Mouse (Mus musculus) heart, postnatal 36 days (tissue): ENCODE data around the gene Thsd7b. TPM values are rescaled to one million over a fixed set of nuclear protein-coding genes. Genes with fewer than 3 reads are reported as not detected.
"Not testable (repeated sequence)": the region's sequence is repeated elsewhere in the genome, so short reads cannot be mapped to it uniquely, and the experiment has no call there.

ENCODE experiments used
- DNase-seq, 2 experiments: peaks; one replicate each; pipeline ENCODE4 v3.0.0; 2021 to 2022
- intact Hi-C: fragments of 180-260 bp; cut with DNase I; formaldehyde crosslinking; loops from one replicate; pipeline ENCODE4 v1.15.1; 2025
- total RNA-seq, 2 experiments: library from RNA; stranded (reverse); gene quantifications; 2 replicates each; pipeline ENCODE4 v1.2.3; 2021

Thsd7b gene
- total RNA-seq, 2 experiments from 2014 or later: 0.14 to 0.33 TPM

DNA sequence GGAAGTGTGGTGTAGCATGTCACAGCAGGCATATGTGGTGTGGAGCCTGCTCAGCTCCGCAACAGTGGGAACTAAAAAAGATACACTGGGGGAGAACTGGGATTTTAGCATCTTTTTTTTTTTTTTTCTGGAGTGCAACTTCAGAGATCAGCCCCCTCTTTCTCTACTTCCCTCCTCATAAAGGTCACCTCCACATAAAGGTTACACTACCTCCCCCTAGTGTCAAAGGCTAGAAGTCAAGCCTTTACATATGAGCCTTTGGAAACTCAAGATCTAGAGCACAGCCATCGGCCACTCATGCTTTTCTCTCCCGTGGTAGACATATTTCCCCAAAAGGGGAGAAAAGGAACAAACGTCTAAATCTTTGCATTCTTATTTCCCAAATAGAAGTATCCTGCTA, 553.8 kb downstream of the Thsd7b start:
- intact Hi-C loops: no loop called here
- DNase-seq: no peak

DNA sequence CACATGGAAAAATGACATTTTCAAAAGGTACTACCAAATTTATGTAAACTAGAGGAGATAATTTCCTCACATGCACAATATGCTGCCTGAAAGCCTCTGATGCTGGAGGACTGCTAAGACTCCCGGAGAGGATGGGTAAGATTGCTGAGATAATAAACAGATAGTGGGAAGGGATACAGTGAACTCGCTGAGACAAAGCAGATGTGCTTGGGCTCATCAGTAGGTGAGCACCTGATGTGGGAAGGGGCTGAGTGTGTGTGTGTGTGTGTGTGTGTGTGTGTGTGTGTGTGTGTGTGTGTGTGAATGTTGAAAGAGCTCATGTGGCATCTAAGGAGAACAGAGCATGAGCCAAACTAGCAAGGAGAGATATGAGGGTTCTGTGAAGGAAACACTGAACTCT, 564.2 kb downstream of the Thsd7b start:
- intact Hi-C loops: no loop called here
- DNase-seq: no peak

DNA sequence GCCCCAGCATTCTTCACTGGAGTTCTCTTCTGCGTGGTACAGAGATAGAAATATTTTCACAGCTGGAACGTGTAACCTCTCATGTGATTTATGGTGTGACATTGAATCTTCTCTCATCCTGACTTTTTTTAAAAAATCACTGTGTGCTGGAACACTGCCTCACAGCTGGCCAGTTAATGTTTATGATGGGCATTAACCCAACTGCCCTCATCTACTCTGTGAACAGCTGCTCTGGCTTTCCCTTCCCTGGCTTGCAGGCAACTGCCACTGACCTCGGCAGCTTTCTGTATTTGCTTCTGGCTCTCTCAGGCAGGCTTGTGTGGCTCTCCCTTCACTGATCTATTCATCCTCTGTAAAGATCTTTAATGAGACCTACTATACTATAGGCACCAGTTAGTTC, 564.7 kb downstream of the Thsd7b start:
- intact Hi-C loops: no loop called here
- DNase-seq: peak; percentile 6 to 8

DNA sequence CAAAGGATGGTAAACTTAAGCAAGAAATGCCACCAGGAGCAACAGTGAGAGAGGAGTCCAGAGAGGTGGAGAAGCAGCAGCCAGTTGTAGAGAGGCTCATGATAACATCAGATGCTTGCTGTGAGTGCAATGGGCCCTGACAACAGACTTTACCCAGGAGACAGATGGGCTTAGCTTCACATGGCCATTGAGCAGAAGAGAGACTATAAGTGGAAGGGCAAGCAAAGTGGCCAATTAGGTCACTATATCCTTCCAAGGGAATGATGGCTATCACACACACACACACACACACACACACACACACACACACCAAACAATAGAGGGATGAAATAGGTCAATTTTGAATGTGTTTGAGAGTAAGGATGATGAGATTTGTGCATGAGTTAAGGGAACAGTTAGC, 565.4 kb downstream of the Thsd7b start:
- intact Hi-C loops: no loop called here
- DNase-seq: no peak

DNA sequence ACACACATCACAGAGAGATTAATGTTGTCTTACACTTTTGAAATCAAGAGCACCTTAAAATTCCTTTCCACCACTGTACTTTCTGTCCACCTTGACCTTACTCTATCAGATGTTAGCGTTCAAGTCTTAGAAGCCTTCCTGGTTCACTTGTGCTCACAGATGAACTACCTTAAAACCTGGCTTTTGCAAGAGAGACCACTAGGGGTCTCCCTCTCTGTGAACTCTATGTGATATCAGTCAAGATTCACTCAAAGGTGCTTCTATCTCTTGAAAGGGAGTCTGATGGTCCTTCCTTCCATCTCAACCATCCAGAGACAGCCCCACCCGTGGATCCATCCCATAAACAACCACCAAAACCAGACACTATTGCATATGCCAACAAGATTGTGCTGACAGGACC, 570.3 kb downstream of the Thsd7b start:
- intact Hi-C loops: loop anchor here (2.0 to 5.0 kb wide), 2 partner anchors 349 to 529 kb away; no protein-coding TSS in a partner anchor
- DNase-seq: no peak

DNA sequence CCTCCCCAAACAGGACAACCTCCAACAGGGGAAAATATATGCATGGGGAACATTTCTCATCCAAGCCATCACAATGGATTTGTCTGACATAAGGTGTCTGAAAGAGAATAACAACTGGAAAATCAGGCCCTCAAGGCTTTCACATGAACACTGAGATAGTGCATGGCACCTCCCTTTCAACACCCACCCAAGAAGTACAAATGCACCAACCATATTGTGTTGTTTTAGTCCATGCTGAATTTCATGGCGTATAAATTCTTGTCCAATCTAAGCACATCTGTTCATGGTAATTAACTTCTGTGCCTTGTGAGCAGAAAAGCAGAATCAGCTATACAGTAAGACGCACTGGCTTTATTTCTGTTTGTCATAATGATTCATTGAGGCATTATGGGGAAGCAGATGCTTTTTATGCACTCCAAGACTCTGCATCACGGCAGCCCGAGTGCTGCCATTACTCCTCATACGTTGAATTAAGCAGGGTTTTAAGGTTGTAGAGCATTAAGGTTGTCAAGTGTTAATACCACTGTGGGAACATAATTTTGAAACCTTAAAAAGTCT, 577.0 kb downstream of the Thsd7b start:
- DNase-seq: no peak
- intact Hi-C loops: no loop called here

DNA sequence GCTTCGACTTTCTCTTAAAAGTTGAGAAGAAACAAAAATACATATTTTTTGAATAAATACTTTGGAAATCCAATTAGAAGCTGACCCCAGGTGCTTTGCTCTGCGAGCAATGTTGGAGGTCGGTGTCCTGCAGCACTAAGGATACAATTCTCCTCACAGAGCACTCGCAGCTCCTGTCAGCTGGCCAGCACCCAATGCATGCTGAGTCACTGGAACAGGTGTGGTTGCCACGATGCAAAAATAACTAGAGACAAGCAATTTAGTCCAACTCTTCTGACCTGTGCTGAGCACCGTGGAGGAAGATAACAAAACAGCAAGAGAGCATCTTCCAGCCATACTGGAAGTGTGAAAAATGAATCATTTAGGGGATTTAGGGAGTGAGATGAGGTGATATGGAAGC, 594.6 kb downstream of the Thsd7b start:
- DNase-seq: no peak

DNA sequence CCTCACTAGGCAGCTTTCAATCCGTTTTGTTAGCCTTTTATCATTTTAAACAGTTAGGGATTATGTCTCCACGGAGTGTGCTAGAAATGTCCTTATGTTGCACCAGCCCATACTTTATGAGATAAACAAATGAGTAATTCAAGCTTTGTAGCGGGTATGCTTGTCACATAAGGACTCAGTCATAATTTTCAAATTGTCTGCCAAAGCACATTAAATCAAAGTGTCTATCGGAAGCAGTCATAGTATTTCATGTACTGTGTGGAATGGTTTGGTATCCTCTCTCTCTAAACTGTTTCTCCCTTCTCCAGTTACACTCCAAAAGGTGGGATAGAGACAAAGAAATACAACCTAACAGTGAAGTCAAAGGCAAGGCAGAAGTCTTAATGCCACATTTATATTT, 601.3 kb downstream of the Thsd7b start:
- intact Hi-C loops: no loop called here
- DNase-seq: no peak

More for the DNA sequence above, 594.6 kb downstream of the Thsd7b start:
- intact Hi-C loops: no loop called here

DNA sequence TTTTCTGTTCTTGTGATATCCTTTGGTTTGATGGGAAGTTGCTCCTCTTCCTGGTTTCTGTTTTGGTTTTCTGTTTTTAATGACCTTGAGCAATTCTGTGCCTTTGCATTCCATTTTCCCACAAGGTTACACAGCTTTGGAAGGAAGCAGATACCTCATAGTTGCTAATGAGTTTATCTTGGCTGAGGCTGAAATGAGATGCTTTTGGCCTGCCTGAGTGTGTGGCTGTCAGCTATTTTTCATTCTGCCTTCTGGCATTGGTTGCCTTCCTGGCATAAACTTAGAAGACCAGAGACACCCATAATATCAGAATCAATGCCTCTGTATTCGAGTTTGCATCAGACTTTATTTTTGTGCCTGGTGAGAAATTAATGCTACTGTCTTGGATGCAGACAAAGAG, 614.8 kb downstream of the Thsd7b start:
- no peak for DNase-seq

DNA sequence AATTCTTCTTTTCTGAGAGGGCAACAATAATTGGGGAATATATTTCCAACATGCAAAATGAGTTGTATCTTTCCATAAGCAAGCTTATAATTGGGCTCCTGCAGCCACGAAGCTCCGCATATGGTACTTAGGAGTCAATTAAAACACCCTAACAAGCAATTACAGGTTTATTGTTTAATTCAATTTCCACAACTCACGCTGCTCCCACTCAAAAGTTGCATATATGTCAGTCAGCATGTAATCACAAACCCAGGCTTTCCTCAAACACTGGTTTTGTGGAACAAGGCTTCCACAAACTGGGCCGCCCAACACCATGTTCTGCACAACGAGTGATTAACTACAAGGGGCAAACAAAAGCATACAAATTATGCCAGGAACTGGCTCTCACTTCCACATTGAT, 625.0 kb downstream of the Thsd7b start:
- DNase-seq: no peak
- intact Hi-C loops: no loop called here

More for the DNA sequence above, 614.8 kb downstream of the Thsd7b start:
- intact Hi-C loops: no loop called here

DNA sequence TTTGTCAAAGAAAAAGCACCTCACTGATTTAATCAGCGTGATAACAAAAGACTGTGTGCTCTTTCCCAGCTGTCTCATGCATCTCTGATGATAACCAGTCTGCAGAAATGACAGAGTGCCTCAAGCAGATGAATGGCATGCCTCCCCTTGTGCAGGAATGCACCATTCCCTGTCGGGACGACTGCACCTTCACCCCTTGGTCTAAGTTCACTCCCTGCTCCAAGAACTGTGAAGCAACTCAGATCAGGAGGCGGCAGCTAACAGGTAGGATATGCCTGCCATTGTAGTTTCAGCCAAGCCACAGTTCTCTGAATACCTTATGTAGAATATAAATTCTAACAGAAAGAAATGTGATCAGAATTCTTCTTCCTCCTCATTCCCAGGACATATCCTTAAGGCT, 642.4 kb downstream of the Thsd7b start:
- intact Hi-C loops: no loop called here
- no peak for DNase-seq

DNA sequence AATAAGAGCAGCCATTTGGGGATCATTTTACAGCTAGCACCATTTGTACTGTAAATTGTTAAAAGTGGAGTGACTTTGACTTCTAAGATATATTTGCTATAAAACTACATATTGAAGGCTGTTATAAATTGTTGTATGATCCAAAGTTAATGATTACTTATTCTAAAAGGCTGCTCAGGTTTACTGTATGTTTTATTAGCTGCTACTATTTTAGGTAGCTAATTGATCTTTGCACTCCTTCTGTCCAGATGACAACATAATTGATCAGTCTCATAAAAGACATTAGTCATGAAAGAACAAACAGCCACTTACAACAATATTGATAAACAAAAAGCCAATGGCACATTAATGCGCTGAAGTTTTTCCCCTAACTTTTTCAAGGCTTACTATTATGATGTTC, 644.5 kb downstream of the Thsd7b start:
- intact Hi-C loops: no loop called here

DNA sequence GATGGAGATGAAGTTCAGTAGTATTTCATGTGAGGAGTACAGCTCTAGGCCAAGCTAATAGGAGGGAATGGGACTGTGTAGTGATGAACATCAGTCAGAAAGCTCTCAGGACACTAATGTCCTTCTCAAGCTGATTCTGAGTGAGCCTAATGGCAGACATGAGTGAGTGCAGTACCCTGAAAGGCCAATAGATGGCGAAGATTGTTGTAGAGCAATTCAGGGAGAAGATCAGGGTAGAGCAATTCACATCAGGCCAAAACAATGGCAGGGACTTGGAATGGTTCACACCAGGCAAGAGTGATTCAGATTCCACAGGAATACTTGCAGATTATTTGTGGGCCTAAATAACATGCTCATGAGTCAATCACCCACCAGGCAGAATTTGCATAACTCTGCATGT, 646.3 kb downstream of the Thsd7b start:
- DNase-seq: peak; percentile 2 to 13
- intact Hi-C loops: no loop called here

More for the DNA sequence above, 644.5 kb downstream of the Thsd7b start:
- no peak for DNase-seq

DNA sequence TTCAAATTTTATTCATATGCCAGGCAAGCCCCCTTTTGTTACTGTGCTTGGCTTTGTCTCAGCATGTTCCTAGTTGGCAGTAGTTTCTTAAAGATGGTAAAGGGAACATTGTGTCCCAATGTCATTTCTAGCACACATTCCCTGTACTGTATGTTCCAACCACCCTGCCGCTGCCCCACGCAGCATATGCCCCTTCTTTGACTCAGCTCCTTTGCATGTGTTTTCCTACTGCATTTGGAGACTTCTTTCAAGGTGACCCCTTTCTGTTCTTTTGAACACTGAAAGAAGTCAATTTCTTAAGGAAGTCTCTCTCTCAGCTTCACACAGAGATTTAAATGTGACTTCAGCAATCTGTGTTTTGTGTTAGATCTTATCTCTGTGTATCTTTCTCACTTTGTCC, 657.9 kb downstream of the Thsd7b start:
- no peak for DNase-seq
- intact Hi-C loops: no loop called here

DNA sequence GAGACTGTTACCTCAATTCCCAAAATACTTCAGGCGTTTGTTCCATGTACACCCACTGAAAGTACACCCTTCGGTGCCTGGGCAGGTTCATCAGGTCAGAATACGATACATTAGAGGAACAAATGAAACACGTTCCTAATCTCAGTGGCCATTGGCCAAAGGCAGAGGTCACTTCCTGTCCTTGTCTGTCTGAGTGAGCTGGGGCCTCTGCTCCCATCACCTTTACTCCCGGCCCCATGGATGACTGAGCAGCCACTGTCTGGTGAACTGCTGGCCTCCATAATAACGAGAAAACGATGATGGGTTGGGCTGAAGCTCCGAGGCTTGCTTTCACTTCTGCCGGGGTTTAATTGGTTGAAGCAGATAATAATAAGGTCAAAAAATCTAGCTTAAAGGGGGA, 670.0 kb downstream of the Thsd7b start:
- no peak for DNase-seq

DNA sequence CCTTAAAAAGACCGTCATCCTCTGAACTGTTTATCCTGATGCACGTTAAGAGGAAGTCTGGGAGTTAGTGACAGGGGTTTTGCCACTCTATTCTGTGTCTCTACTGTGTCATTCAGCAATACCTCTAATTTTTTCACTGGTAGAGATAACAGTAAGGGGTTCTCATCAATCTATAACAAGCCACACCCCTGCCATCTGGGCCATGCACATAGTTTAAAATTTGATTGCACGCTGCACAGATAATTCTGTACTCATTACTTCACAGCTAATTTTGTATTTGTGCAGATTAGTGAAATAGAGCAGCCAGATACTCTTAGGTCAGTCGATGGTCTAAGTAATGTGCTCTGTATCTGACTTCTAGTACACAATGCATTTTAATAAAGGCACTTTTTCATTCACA, 673.9 kb downstream of the Thsd7b start:
- no peak for DNase-seq
- intact Hi-C loops: no loop called here

More for the DNA sequence above, 670.0 kb downstream of the Thsd7b start:
- intact Hi-C loops: no loop called here

DNA sequence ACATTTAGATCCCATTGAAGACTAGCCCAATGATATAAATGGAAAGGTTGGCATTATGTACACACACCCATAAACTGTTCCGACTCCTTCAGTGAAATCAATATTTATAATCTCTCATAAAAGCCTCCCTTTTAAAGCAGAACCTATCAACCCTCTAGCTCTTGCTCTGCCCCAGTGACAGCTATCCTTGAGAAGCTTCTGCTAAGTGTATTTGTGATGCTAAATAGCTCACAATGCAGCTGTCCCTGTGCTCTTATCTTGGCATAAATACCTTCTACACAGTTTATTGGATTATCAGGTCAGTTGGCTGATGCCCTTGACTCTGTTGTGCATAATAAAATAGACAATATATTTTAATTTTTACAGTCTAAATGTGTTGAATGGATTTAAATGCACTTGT, 682.4 kb downstream of the Thsd7b start:
- DNase-seq: no peak
- intact Hi-C loops: no loop called here

DNA sequence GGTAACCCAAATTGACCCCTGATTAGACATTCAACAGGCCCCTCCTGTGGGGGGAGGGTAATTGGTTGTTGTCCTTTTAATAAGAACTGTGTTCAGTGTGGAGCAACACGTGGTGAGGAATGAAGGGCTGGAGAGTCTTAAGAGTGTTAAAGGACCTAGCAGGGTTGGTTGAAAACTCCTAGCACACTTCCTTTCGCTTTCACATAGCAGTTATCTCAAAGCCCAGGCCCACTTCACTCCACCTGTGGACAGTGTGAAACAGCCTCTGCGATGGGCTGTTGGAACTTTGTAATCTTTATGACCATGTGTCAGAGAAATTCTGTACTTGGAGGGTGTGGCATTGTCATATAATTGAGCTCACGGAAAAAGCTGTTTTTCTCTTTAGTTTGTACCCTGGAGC, 683.5 kb downstream of the Thsd7b start:
- intact Hi-C loops: no loop called here
- no peak for DNase-seq

DNA sequence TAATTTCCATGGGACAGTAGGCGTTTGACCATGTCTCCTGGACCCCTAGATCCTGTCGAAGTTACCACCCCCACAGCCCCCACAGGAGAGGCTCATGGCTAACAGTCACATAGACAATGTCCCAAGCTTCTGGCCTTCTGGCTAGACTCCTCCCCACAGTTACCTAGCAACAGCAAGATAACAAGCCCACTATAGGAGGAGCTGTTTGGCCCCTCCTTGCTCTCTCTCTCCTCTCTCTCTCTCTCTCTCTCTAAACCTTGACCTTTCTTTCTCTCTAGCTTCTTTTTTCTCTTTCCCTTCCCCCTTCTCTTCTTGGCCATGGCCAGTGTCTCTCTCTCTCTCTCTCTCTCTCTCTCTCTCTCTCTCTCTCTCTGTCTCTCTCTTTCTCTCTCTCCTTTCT, 686.2 kb downstream of the Thsd7b start:
- DNase-seq, intact Hi-C loops: not testable (repeated sequence)

DNA sequence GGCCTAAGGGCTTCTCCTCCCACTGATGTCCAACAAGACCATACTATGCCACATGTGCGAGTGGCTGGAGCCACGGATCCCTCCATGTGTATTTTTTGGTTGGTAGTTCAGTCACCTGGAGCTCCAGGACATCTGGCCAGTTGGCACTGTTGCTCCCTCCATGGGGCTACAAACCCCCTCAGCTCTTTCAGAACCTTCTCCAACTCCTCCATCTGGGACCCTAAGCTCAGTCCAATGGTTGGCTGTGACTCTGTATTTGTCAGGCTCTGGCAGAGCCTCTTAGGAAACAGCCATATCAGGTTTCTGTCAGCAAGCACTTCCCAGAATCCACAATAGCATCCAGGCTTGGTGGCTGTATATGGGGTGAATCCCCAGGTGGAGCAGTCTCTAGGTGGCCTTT, 690.1 kb downstream of the Thsd7b start:
- intact Hi-C loops: no loop called here
- DNase-seq: no peak

DNA sequence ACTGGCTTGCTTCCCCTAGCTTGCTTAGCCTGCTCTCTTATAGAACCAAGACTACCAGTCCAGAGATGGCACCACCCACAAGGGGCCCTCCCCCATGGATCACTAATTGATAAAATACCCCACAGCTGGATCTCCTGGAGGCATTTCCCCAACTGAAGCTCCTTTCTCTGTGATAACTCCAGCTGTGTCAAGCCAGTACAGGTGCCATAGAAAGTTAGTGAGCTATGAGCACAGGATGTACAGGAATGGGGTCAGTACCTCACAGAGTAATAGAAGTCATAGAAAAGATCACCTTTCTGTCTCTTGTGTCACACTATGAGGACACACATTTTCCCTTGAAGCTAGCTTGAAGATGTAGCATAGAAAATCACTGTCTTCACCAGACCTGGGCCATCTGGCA, 716.1 kb downstream of the Thsd7b start:
- DNase-seq, intact Hi-C loops: not testable (repeated sequence)

DNA sequence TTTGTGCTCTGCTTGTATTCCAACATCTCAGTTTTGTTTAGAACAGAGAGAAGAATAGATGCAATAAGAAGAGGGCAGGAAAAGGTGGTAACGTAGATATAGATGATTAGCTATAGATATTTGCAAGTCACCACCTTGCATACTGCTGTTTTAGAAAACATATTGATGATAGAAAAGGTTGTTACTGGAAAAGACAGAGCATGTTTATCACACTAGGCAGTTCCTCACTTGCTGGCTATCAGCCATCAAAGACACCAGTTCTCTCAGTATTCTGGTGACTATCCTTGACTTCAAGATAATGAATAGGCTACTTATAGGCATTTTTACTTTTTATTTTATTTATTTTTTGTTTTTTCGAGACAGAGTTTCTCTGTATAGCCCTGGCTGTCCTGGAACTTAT, 717.7 kb downstream of the Thsd7b start:
- intact Hi-C loops: no loop called here
- DNase-seq: no peak

DNA sequence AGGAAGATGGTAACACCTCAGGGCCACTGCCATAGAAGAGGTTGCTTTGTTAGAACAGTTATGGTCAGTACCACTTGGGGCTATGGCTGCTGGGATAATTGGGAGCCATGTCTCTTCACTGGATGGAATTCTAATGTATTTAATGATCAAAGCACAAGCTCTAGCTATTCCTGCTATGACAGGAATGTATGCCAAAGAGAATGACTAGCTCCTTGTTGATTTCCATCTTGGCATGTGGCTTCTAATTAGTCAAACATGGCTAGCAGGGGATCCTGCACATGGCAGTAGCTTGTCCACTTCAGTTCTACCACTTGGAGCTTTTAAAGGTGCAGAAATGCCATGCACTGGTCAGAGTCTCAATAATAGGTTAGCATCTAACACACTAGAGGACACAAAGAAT, 781.9 kb downstream of the Thsd7b start:
- intact Hi-C loops: no loop called here
- no peak for DNase-seq
